ENCODE assay signal across 8 mouse cellular contexts in genomic region chr9:123928759-123929246, GRCm38 (mm10). TPM values are rescaled to one million over a fixed set of nuclear protein-coding genes. Genes with fewer than 3 reads are reported as not detected.
DNase-seq lines count a peak whose midpoint lies in the region; ATAC-seq and TF ChIP-seq lines count a peak whose summit lies in the region.

No protein-coding gene starts in this region.

- H3K4me3 ChIP-seq in testis, adult 2 months (ENCODE audit: control insufficient read depth, low read depth, low read length) = peak overlapping the region; percentile 52
- H3K4me3 ChIP-seq in lung, postnatal 0 days (ENCODE audit: low read depth, low read length) = no peak overlapping the region
- H3K4me3 ChIP-seq in stomach, embryonic 16.5 days (replicated peaks; ENCODE audit: low read length) = no peak overlapping the region
- H3K4me3 ChIP-seq in midbrain, embryonic 14.5 days (replicated peaks; ENCODE audit: low read depth, low read length) = no peak overlapping the region
- no peak overlapping the region for H3K4me3 ChIP-seq in hindbrain, embryonic 10.5 days

- TF ChIP-seq CTCF in testis, adult 2 months (IDR thresholded peaks at IDR 0.05; ENCODE audit: control insufficient read depth, insufficient read depth, insufficient replicate concordance, low read depth, low read length) = no peak
- TF ChIP-seq CTCF in lung, postnatal 0 days (IDR thresholded peaks at IDR 0.05) = peak; percentile 51

- 20% methylated on average over 8 of the region's 8 CpGs for WGBS in lung, postnatal 0 days
- WGBS in stomach, embryonic 16.5 days = 38% methylated on average over 8 of the region's 8 CpGs
- WGBS in midbrain, embryonic 14.5 days = 63% methylated on average over 8 of the region's 8 CpGs
- 53% methylated on average over 8 of the region's 8 CpGs for WGBS in hindbrain, embryonic 10.5 days

- H3K9me3 ChIP-seq in lung, postnatal 0 days (ENCODE audit: low read length) = no peaks in the 10 kb centered on the region
- H3K9me3 ChIP-seq in stomach, embryonic 16.5 days (replicated peaks; ENCODE audit: control insufficient read depth, low read length) = no peaks in the 10 kb centered on the region
- H3K9me3 ChIP-seq in midbrain, embryonic 14.5 days (ENCODE audit: control insufficient read depth, low read length) = peaks cover 3% of the 10 kb centered on the region; the same call in 1 of the 2 replicates
- H3K9me3 ChIP-seq in hindbrain, embryonic 10.5 days = 0 out of 2 replicates have a peak, but pooled peaks cover 3% of the 10 kb centered on the region

- TF ChIP-seq EP300 in lung, postnatal 0 days (IDR thresholded peaks at IDR 0.05) = peak; percentile 71

- TF ChIP-seq POLR2A in testis, adult 2 months (IDR thresholded peaks at IDR 0.05; ENCODE audit: control insufficient read depth, low read depth, low read length) = no peak

- no peak for ATAC-seq in lung, postnatal 0 days
- no peak for ATAC-seq in stomach, embryonic 16.5 days (ENCODE audit: insufficient read depth, low FRiP score)
- ATAC-seq in midbrain, embryonic 14.5 days (ENCODE audit: low FRiP score, low TSS enrichment) = no peak

- no peaks in the 10 kb centered on the region for H3K27me3 ChIP-seq in testis, adult 2 months (ENCODE audit: control insufficient read depth, insufficient read depth, low read length)
- no peaks in the 10 kb centered on the region for H3K27me3 ChIP-seq in lung, postnatal 0 days (replicated peaks; ENCODE audit: insufficient read depth, low read length)
- no peaks in the 10 kb centered on the region for H3K27me3 ChIP-seq in stomach, embryonic 16.5 days (ENCODE audit: control insufficient read depth, insufficient read depth, low read length)
- no peaks in the 10 kb centered on the region for H3K27me3 ChIP-seq in midbrain, embryonic 14.5 days (ENCODE audit: control insufficient read depth, insufficient read depth, low read length)
- no peaks in the 10 kb centered on the region for H3K27me3 ChIP-seq in hindbrain, embryonic 10.5 days (ENCODE audit: insufficient read depth, poor library complexity, severe bottlenecking)

- no peak overlapping the region for H3K27ac ChIP-seq in testis, adult 2 months (ENCODE audit: control insufficient read depth, insufficient read depth, low read depth, low read length)
- H3K27ac ChIP-seq in lung, postnatal 0 days (ENCODE audit: low read length) = peak overlapping the region; percentile 69
- peak overlapping the region; percentile 18; the same call in 1 of the 2 replicates for H3K27ac ChIP-seq in stomach, embryonic 16.5 days (ENCODE audit: low read length)
- H3K27ac ChIP-seq in midbrain, embryonic 14.5 days (replicated peaks; ENCODE audit: low read depth, low read length) = no peak overlapping the region
- H3K27ac ChIP-seq in hindbrain, embryonic 10.5 days = no peak overlapping the region

- H3K36me3 ChIP-seq in testis, adult 2 months (ENCODE audit: control insufficient read depth, insufficient read depth, low read length) = no peaks in the 10 kb centered on the region
- H3K36me3 ChIP-seq in lung, postnatal 0 days (ENCODE audit: insufficient read depth, low read length) = no peaks in the 10 kb centered on the region
- H3K36me3 ChIP-seq in stomach, embryonic 16.5 days (ENCODE audit: control insufficient read depth, insufficient read depth, low read length) = no peaks in the 10 kb centered on the region
- H3K36me3 ChIP-seq in midbrain, embryonic 14.5 days (ENCODE audit: control insufficient read depth, insufficient read depth, low read length) = no peaks in the 10 kb centered on the region
- no peaks in the 10 kb centered on the region for H3K36me3 ChIP-seq in hindbrain, embryonic 10.5 days

- H3K4me2 ChIP-seq in lung, postnatal 0 days (replicated peaks; ENCODE audit: low read depth, low read length) = peak overlapping the region; percentile 25; the same call in 1 of the 2 replicates
- H3K4me2 ChIP-seq in stomach, embryonic 16.5 days (ENCODE audit: low read depth, low read length) = peak overlapping the region; percentile 19; the same call in 1 of the 2 replicates
- H3K4me2 ChIP-seq in midbrain, embryonic 14.5 days (ENCODE audit: low read length) = no peak overlapping the region

- H3K4me1 ChIP-seq in testis, adult 2 months (ENCODE audit: control insufficient read depth, insufficient read depth, low read length) = peaks cover 15% of the 10 kb centered on the region
- H3K4me1 ChIP-seq in lung, postnatal 0 days (ENCODE audit: insufficient read depth, low read depth, low read length) = no peaks in the 10 kb centered on the region
- H3K4me1 ChIP-seq in stomach, embryonic 16.5 days (ENCODE audit: control insufficient read depth, insufficient read depth, low read length) = peaks cover 7% of the 10 kb centered on the region
- no peaks in the 10 kb centered on the region for H3K4me1 ChIP-seq in midbrain, embryonic 14.5 days (ENCODE audit: control insufficient read depth, insufficient read depth, low read length)
- peaks cover 24% of the 10 kb centered on the region for H3K4me1 ChIP-seq in hindbrain, embryonic 10.5 days (replicated peaks)

- DNase-seq in testis, postnatal 10 days (ENCODE audit: low spot score) = no peak
- DNase-seq in heart, adult 9 months (ENCODE audit: low spot score in 2 of 2) = peak; percentile 55 to 61
- peak; percentile 70 for DNase-seq in lung, postnatal 0 days (ENCODE audit: low spot score)
- no peak for DNase-seq in midbrain, embryonic 14.5 days
- DNase-seq in right cerebral cortex, postnatal 14 days = no peak
- no peak for DNase-seq in hindbrain, embryonic 10.5 days (ENCODE audit: low spot score)

- H3K9ac ChIP-seq in lung, postnatal 0 days (replicated peaks; ENCODE audit: low read depth) = no peak overlapping the region
- H3K9ac ChIP-seq in stomach, embryonic 16.5 days (ENCODE audit: low read length) = no peak overlapping the region
- no peak overlapping the region for H3K9ac ChIP-seq in midbrain, embryonic 14.5 days (replicated peaks; ENCODE audit: low read length)

RNA-seq across cellular contexts. Expression of gene Ccr1, which starts 39.7 kb away (rescaled TPM):
- 0.06 and 0.16 TPM in 2 replicates for polyA plus RNA-seq in testis, adult 2 months (2012; rRNA removed)
- 8.2 and 9.9 TPM in 2 replicates for polyA plus RNA-seq in lung, postnatal 0 days (2015; fragmentation: Nextera tagmentation; extraction: Ambion mirVana)
- 4.3 and 5.0 TPM in 2 replicates for polyA plus RNA-seq in stomach, embryonic 16.5 days (2015; fragmentation: Nextera tagmentation; extraction: Ambion mirVana)
- polyA plus RNA-seq in midbrain, embryonic 14.5 days (2014; fragmentation: Nextera tagmentation; extraction: Ambion mirVana) = 1.7 TPM in 1 of 2 replicates, not detected in the other
- polyA plus RNA-seq in hindbrain, embryonic 10.5 days (2016; fragmentation: Nextera tagmentation; extraction: Ambion mirVana) = 0.90 and 1.0 TPM in 2 replicates

RNA-seq across cellular contexts. Expression of gene Ccr1l1, which starts 49.4 kb away (rescaled TPM):
- not detected in 2 replicates for polyA plus RNA-seq in testis, adult 2 months (2012; rRNA removed)
- not detected in 2 replicates for polyA plus RNA-seq in lung, postnatal 0 days (2015; fragmentation: Nextera tagmentation; extraction: Ambion mirVana)
- not detected in 2 replicates for polyA plus RNA-seq in stomach, embryonic 16.5 days (2015; fragmentation: Nextera tagmentation; extraction: Ambion mirVana)
- not detected in 2 replicates for polyA plus RNA-seq in midbrain, embryonic 14.5 days (2014; fragmentation: Nextera tagmentation; extraction: Ambion mirVana)
- polyA plus RNA-seq in hindbrain, embryonic 10.5 days (2016; fragmentation: Nextera tagmentation; extraction: Ambion mirVana) = not detected in 2 replicates

Comparison
In these comparisons a context has a peak if more than half of its experiments do, and no peak if none do; other contexts are left out.
1. H3K27ac ChIP-seq: peak in lung, postnatal 0 days (single experiment) and stomach, embryonic 16.5 days (single experiment); none in testis, adult 2 months (single experiment), midbrain, embryonic 14.5 days (single experiment) and hindbrain, embryonic 10.5 days (single experiment).
2. DNase-seq: peak in heart, adult 9 months (2 of 2) and lung, postnatal 0 days (single experiment); none in testis, postnatal 10 days (single experiment), midbrain, embryonic 14.5 days (single experiment), right cerebral cortex, postnatal 14 days (single experiment) and hindbrain, embryonic 10.5 days (single experiment).